Mouse (Mus musculus) retina, embryonic 14.5 days (tissue): ENCODE results near the gene Rps24.

Experiments
- DNase-seq: peaks from one replicate; pipeline ENCODE4 v3.0.0-alpha.2; 2015; ENCODE audit warnings: low spot score

Rps24 gene

DNA sequence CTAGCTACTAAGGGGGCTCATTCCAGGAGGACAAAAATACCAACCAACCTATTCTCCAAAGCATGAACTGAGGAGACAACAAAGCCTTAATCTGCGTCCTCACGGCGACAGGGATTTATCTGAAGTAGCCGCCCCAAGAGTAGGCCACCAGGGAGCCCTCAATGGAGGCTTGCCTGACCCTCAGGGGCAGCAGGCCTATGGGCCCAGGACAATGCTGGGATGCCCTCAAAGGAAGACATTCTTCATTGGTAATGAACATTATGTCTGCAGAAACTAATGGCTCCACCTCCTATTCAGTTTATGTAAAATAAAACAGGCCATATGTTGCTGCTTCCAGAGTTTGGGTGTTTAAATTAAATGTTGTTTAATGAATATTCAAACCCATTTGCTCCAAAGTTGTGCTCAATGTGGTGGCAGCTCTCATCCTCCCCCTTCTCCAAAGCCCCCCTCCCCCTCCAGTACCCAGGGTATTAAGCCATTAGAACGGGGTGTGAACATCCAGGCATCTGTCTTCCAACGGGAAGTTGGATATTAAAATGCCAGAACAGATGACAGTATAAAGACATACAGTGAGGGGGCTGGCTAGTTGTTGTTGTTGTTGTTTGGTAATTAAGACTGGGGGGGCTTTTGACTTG, 25.7 kb downstream of the Rps24 start:
- no peak for DNase-seq

- DNase-seq, result no peak
These were observed 34.7 kb downstream of the Rps24 start for GRCm38 (mm10) chr14:24521597-24521996.

DNA sequence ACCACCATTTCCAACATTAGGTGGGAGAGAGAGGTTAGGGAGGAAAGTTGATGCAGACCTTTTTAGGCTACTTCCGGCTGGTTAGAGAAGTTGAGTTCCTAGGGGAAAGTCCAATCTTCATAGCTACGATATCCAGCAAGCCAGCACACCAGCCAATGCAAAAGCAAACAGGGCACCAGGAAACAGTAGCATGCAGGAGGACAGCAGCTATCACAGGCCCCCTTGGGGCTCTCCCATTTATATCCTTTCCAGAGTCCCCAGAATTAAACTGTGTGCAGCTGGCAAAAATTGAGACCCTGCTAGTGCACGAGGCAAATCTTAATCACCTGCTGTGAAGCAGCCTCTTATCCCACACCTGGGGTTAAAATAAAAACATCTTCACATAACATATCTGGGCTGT, 38.2 kb downstream of the Rps24 start:
- DNase-seq, result no peak

DNA sequence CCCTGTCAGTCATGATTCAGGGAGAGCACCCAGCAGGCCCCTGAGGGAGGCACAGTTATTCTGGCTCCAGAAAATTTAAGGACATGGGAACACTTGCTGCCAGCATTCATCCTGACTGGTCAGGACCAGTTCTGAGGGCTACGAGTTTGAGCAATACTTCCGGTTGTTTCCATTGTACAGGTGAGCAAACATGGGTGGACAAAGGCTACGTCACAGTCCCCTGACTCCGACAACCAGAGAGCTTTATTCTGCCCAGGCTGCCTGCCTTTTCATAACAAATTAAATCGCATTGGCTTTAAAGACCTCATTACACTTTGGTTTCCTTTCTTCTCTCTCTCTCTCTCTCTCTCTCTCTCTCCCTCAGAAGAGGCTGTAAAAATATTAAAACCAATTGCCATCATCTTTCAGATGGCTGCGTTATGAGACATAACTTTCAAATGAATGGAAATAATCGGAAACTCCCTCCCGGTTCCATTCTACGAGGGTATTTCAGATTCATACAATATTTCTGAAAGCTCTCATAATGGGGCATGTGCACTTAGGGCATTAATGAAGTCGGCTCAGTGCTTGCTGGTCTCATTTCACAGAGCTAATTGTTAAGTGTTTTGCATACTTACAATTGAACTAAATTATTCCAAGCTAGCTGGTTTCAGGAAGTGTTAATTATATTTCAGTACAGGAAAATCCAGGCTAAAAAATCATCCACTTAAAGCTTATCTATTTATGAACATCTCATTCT, 38.9 kb downstream of the Rps24 start:
- DNase-seq, result no peak

GRCm38 (mm10) chr14:24526440-24526839, 39.5 kb downstream of the Rps24 start:
- no peak for DNase-seq

GRCm38 (mm10) chr14:24530228-24530627, 43.3 kb downstream of the Rps24 start:
- peak; percentile 66 for DNase-seq

GRCm38 (mm10) chr14:24534865-24535545, 48.1 kb downstream of the Rps24 start:
- DNase-seq, result peak; percentile 51

DNA sequence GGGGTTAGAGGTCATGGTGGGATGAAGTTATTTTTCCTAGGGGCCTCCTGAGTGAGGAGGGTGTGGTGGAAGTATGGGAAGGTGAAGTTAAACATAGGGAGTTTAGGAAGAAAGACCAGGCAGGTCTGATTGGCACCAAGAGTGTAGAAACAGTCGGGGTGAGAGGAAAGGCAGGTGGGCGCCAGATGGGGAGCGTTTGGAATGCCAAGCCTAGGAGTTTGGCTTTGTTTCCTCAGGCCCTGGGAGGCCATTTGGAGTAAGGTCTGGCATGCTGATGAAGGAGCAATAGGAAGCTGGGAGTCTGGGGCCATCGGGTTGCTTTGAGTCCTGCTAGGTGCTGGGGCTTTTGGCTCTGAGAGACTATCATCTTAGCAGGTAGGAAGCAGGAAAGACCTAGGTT, 56.0 kb downstream of the Rps24 start:
- no peak for DNase-seq

- DNase-seq, result peak; percentile 71
These were observed 57.1 kb downstream of the Rps24 start for GRCm38 (mm10) chr14:24544057-24544456.
